Mouse (Mus musculus) limb, embryonic 14.5 days (tissue): ENCODE data around the gene Pou3f4. TPM values are rescaled to one million over a fixed set of nuclear protein-coding genes. Genes with fewer than 3 reads are reported as not detected.

Experiments used
- ATAC-seq: fragments of 200-750 bp; cut with Nextera tagmentation; 2 replicates; pipeline ENCODE4 v1.8.0; 2017; ENCODE audit warnings: low read depth, moderate number of reproducible peaks, moderate TSS enrichment; ENCODE audit not compliant: low FRiP score
- DNase-seq: peaks from one replicate; pipeline ENCODE4 v3.0.0-alpha.2; 2015; ENCODE audit warnings: low spot score
- H3K27ac ChIP-seq: fragments of 300-500 bp; sonication (generic); replicated peaks from 2 replicates; pipeline ENCODE4 v1.5.1; 2014; ENCODE audit warnings: low read depth, mild to moderate bottlenecking, low read length, moderate library complexity, mixed read lengths
- H3K27me3 ChIP-seq: fragments of 300-500 bp; sonication (generic); 2 replicates; pipeline ENCODE4 v1.6.1; 2014; ENCODE audit warnings: low read length, mixed read lengths; ENCODE audit not compliant: control insufficient read depth, insufficient read depth
- H3K36me3 ChIP-seq: fragments of 300-500 bp; sonication (generic); 2 replicates; pipeline ENCODE4 v1.6.1; 2014; ENCODE audit warnings: mild to moderate bottlenecking, low read length, moderate library complexity, mixed read lengths; ENCODE audit not compliant: control insufficient read depth, insufficient read depth
- H3K4me1 ChIP-seq: fragments of 300-500 bp; sonication (generic); 2 replicates; pipeline ENCODE4 v1.6.1; 2014; ENCODE audit warnings: antibody characterized with exemption, low read length, mixed read lengths; ENCODE audit not compliant: control insufficient read depth, insufficient read depth
- H3K4me2 ChIP-seq: fragments of 300-500 bp; sonication (generic); replicated peaks from 2 replicates; pipeline ENCODE4 v1.6.1; 2014; ENCODE audit warnings: low read depth, mild to moderate bottlenecking, low read length, moderate library complexity; ENCODE audit not compliant: severe bottlenecking
- H3K4me3 ChIP-seq: fragments of 300-500 bp; sonication (generic); replicated peaks from 2 replicates; pipeline ENCODE4 v1.5.1; 2014; ENCODE audit warnings: low read length
- H3K9ac ChIP-seq: fragments of 300-500 bp; sonication (generic); 2 replicates; pipeline ENCODE4 v1.6.1; 2014; ENCODE audit warnings: mild to moderate bottlenecking, low read depth, low read length, moderate library complexity; ENCODE audit not compliant: severe bottlenecking
- H3K9me3 ChIP-seq: fragments of 300-500 bp; sonication (generic); 2 replicates; pipeline ENCODE4 v1.6.1; 2016; ENCODE audit warnings: low read length; ENCODE audit not compliant: control insufficient read depth
- POLR2A ChIP-seq: fragments of 200-500 bp; IDR thresholded peaks from 2 replicates; pipeline ENCODE4 v1.8.0; 2012; ENCODE audit warnings: inconsistent platforms, mild to moderate bottlenecking, moderate library complexity, borderline replicate concordance; ENCODE audit not compliant: insufficient read depth, insufficient read length; ENCODE audit errors: extremely low read depth
- WGBS: fragments of 180-500 bp; shearing (Covaris S2); extraction: QIAGEN DNeasy Blood & Tissue Kit; methylation state at CpG from one replicate; pipeline ENCODE4 v1.1.7; 2014; 5-methylcytosine and 5-hydroxymethylcytosine counted together
- polyA plus RNA-seq, 2 experiments: library from polyadenylated mRNA; depleted of rRNA in 1 of 2; stranded (reverse) in 1 of 2; unstranded in 1 of 2; fragments of >200 nt; fragmentation: Nextera tagmentation in 1 of 2; extraction: Ambion mirVana in 1 of 2; gene quantifications; 2 replicates each; pipeline versions ENCODE4 v1.2.1 to v1.2.3; 2012 to 2014

Pou3f4 gene
- polyA plus RNA-seq, 2 experiments = 0.30 to 0.73 TPM

GRCm38 (mm10) chrX:110816609-110817008 lies 2.5 kb downstream of the Pou3f4 start:
- no peak for ATAC-seq
- no peak overlapping the region for H3K27ac ChIP-seq
- H3K9me3 ChIP-seq = no peaks in the 10 kb centered on the region
- 0 out of 2 replicates have a peak overlapping the region, but pooled peaks have one; percentile 15 for H3K4me2 ChIP-seq
- TF ChIP-seq POLR2A = no peak
- no peaks in the 10 kb centered on the region for H3K4me1 ChIP-seq
- WGBS = 12% methylated on average over 16 of the region's 16 CpGs
- no peaks in the 10 kb centered on the region for H3K36me3 ChIP-seq
- H3K4me3 ChIP-seq = no peak overlapping the region
- DNase-seq = no peak
- H3K9ac ChIP-seq = no peak overlapping the region
- peaks cover 10% of the 10 kb centered on the region for H3K27me3 ChIP-seq

GRCm38 (mm10) chrX:110817211-110817610 lies 3.1 kb downstream of the Pou3f4 start:
- H3K27ac ChIP-seq = no peak overlapping the region
- ATAC-seq (no peak), DNase-seq (no peak)
- no peak overlapping the region for H3K9ac ChIP-seq
- peaks cover 10% of the 10 kb centered on the region for H3K27me3 ChIP-seq
- H3K4me2 ChIP-seq = no peak overlapping the region
- no peaks in the 10 kb centered on the region for H3K9me3 ChIP-seq
- no peaks in the 10 kb centered on the region for H3K36me3 ChIP-seq
- WGBS = 22% methylated on average over 10 of the region's 10 CpGs
- TF ChIP-seq POLR2A = no peak
- H3K4me1 ChIP-seq = no peaks in the 10 kb centered on the region
- no peak overlapping the region for H3K4me3 ChIP-seq

GRCm38 (mm10) chrX:110837450-110837849 lies 23.4 kb downstream of the Pou3f4 start:
- WGBS = 61% methylated on average over 2 of the region's 2 CpGs
- ATAC-seq = no peak
- no peak for DNase-seq

GRCm38 (mm10) chrX:110851300-110851699 lies 37.2 kb downstream of the Pou3f4 start:
- H3K27ac ChIP-seq = no peak overlapping the region
- no peaks in the 10 kb centered on the region for H3K4me1 ChIP-seq
- ATAC-seq = no peak
- H3K27me3 ChIP-seq = no peaks in the 10 kb centered on the region
- no peak for DNase-seq
- no peak overlapping the region for H3K4me2 ChIP-seq
- H3K4me3 ChIP-seq = no peak overlapping the region
- H3K9me3 ChIP-seq = no peaks in the 10 kb centered on the region
- no peaks in the 10 kb centered on the region for H3K36me3 ChIP-seq
- no peak overlapping the region for H3K9ac ChIP-seq
- WGBS = 40% methylated on average over 2 of the region's 2 CpGs
- TF ChIP-seq POLR2A = no peak

More at GRCm38 (mm10) chrX:110837450-110837849, 23.4 kb downstream of the Pou3f4 start:
- Histone ChIP-seq H3K27me3 (no peaks in the 10 kb centered on the region), H3K9me3 (no peaks in the 10 kb centered on the region), H3K9ac (no peak overlapping the region), H3K36me3 (no peaks in the 10 kb centered on the region), H3K4me2 (no peak overlapping the region), H3K4me3 (no peak overlapping the region), H3K27ac (no peak overlapping the region), H3K4me1 (no peaks in the 10 kb centered on the region)
- no peak for TF ChIP-seq POLR2A
